Mouse (Mus musculus) embryonic facial prominence, embryonic 14.5 days (tissue): ENCODE measurements at regions not wholly inside any gene's neighbourhood (a gene's known extent, or its start where the extent isn't known, plus 50 kb on each side); places are given as distances from the start of the nearest gene placed in this dataset.

Source experiments
- ATAC-seq: fragments of 200-750 bp; cut with Nextera tagmentation; 2 replicates; pipeline ENCODE4 v1.8.0; 2017; ENCODE audit warnings: low read depth, moderate number of reproducible peaks, moderate TSS enrichment
- DNase-seq: peaks from one replicate; pipeline ENCODE4 v3.0.0-alpha.2; 2015; ENCODE audit warnings: low spot score
- H3K27ac ChIP-seq: fragments of 300-500 bp; sonication (generic); replicated peaks from 2 replicates; pipeline ENCODE4 v1.5.1; 2014; ENCODE audit warnings: low read depth, mild to moderate bottlenecking, low read length, moderate library complexity
- H3K27me3 ChIP-seq: fragments of 300-500 bp; sonication (generic); replicated peaks from 2 replicates; pipeline ENCODE4 v1.6.1; 2014; ENCODE audit warnings: low read length; ENCODE audit not compliant: control insufficient read depth, insufficient read depth
- H3K36me3 ChIP-seq: fragments of 300-500 bp; sonication (generic); 2 replicates; pipeline ENCODE4 v1.6.1; 2014; ENCODE audit warnings: low read length, mixed read lengths; ENCODE audit not compliant: control insufficient read depth, insufficient read depth
- H3K4me1 ChIP-seq: fragments of 300-500 bp; sonication (generic); 2 replicates; pipeline ENCODE4 v1.6.1; 2014; ENCODE audit warnings: antibody characterized with exemption, low read length; ENCODE audit not compliant: control insufficient read depth, insufficient read depth
- H3K4me2 ChIP-seq: fragments of 300-500 bp; sonication (generic); 2 replicates; pipeline ENCODE4 v1.6.1; 2014; ENCODE audit warnings: low read depth, mild to moderate bottlenecking, low read length, moderate library complexity, mixed read lengths
- H3K4me3 ChIP-seq: fragments of 300-500 bp; sonication (generic); 2 replicates; pipeline ENCODE4 v1.5.1; 2014; ENCODE audit warnings: low read depth, mild to moderate bottlenecking, low read length
- H3K9ac ChIP-seq: fragments of 300-500 bp; sonication (generic); 2 replicates; pipeline ENCODE4 v1.6.1; 2014; ENCODE audit warnings: low read depth, mild to moderate bottlenecking, low read length, moderate library complexity, mixed read lengths
- H3K9me3 ChIP-seq: fragments of 300-500 bp; sonication (generic); 2 replicates; pipeline ENCODE4 v1.6.1; 2016; ENCODE audit warnings: low read length; ENCODE audit not compliant: control insufficient read depth
- WGBS: fragments of 180-500 bp; shearing (Covaris S2); extraction: QIAGEN DNeasy Blood & Tissue Kit; methylation state at CpG from one replicate; pipeline ENCODE4 v1.1.7; 2014; 5-methylcytosine and 5-hydroxymethylcytosine counted together

- H3K27ac ChIP-seq = peak overlapping the region; percentile 84
Measured at GRCm38 (mm10) chr6:127337398-127337871, 109.2 kb upstream of the Parp11 start.

GRCm38 (mm10) chr6:127338412-127338811 is 108.2 kb upstream of the Parp11 start:
- H3K9me3 ChIP-seq = no peaks in the 10 kb centered on the region
- H3K27me3 ChIP-seq = no peaks in the 10 kb centered on the region
- DNase-seq = peak; percentile 78
- H3K9ac ChIP-seq = no peak overlapping the region
- 10% methylated on average over 6 of the region's 6 CpGs for WGBS
- H3K4me3 ChIP-seq = no peak overlapping the region
- H3K27ac ChIP-seq = no peak overlapping the region
- no peak for ATAC-seq
- H3K36me3 ChIP-seq = no peaks in the 10 kb centered on the region
- H3K4me2 ChIP-seq = no peak overlapping the region
- H3K4me1 ChIP-seq = peaks cover 36% of the 10 kb centered on the region

More at GRCm38 (mm10) chr6:127337398-127337871, 109.2 kb upstream of the Parp11 start:
- Histone ChIP-seq H3K27me3 (no peaks in the 10 kb centered on the region), H3K4me1 (peaks cover 36% of the 10 kb centered on the region), H3K9me3 (no peaks in the 10 kb centered on the region), H3K9ac (peak overlapping the region; percentile 28; the same call in 1 of the 2 replicates), H3K4me2 (peak overlapping the region; percentile 30), H3K36me3 (no peaks in the 10 kb centered on the region), H3K4me3 (no peak overlapping the region)
- DNase-seq (peak; percentile 62), ATAC-seq (no peak)
- WGBS = 12% methylated on average over 15 of the region's 15 CpGs

- H3K9ac ChIP-seq = no peak overlapping the region
- no peak for ATAC-seq
- H3K4me1 ChIP-seq = peaks cover 25% of the 10 kb centered on the region
- H3K27me3 ChIP-seq = no peaks in the 10 kb centered on the region
- DNase-seq = no peak
- H3K27ac ChIP-seq = no peak overlapping the region
- 95% methylated on average over 3 of the region's 3 CpGs for WGBS
- no peak overlapping the region for H3K4me3 ChIP-seq
- H3K9me3 ChIP-seq = no peaks in the 10 kb centered on the region
- H3K36me3 ChIP-seq = no peaks in the 10 kb centered on the region
- H3K4me2 ChIP-seq = no peak overlapping the region
Measured at GRCm38 (mm10) chr6:127341604-127342003, 105.0 kb upstream of the Parp11 start.

GRCm38 (mm10) chr6:127348770-127349409 is 97.8 kb upstream of the Parp11 start:
- Histone ChIP-seq H3K4me1 (peaks cover 7% of the 10 kb centered on the region; the same call in 1 of the 2 replicates), H3K4me2 (no peak overlapping the region), H3K27me3 (no peaks in the 10 kb centered on the region), H3K9ac (no peak overlapping the region), H3K9me3 (no peaks in the 10 kb centered on the region), H3K36me3 (no peaks in the 10 kb centered on the region), H3K27ac (no peak overlapping the region), H3K4me3 (no peak overlapping the region)
- ATAC-seq = no peak
- no peak for DNase-seq
- 68% methylated on average over 9 of the region's 9 CpGs for WGBS

- H3K4me2 ChIP-seq = no peak overlapping the region
- no peak overlapping the region for H3K9ac ChIP-seq
- H3K36me3 ChIP-seq = no peaks in the 10 kb centered on the region
- ATAC-seq (peak; percentile 70; the same call in 1 of the 2 replicates), DNase-seq (peak; percentile 57)
- 26% methylated on average over 12 of the region's 12 CpGs for WGBS
- no peaks in the 10 kb centered on the region for H3K9me3 ChIP-seq
- peaks cover 7% of the 10 kb centered on the region; the same call in 1 of the 2 replicates for H3K4me1 ChIP-seq
- no peak overlapping the region for H3K4me3 ChIP-seq
- no peaks in the 10 kb centered on the region for H3K27me3 ChIP-seq
- no peak overlapping the region for H3K27ac ChIP-seq
Measured at GRCm38 (mm10) chr6:127349479-127350110, 97.0 kb upstream of the Parp11 start.

GRCm38 (mm10) chr6:127351691-127352090 is 94.9 kb upstream of the Parp11 start:
- peaks cover 7% of the 10 kb centered on the region; the same call in 1 of the 2 replicates for H3K4me1 ChIP-seq
- DNase-seq (no peak), ATAC-seq (no peak)
- H3K27ac ChIP-seq = no peak overlapping the region
- H3K9ac ChIP-seq = no peak overlapping the region
- no peak overlapping the region for H3K4me2 ChIP-seq
- no peak overlapping the region for H3K4me3 ChIP-seq
- WGBS = 89% methylated on average over 5 of the region's 5 CpGs
- H3K36me3 ChIP-seq = no peaks in the 10 kb centered on the region
- no peaks in the 10 kb centered on the region for H3K27me3 ChIP-seq
- H3K9me3 ChIP-seq = no peaks in the 10 kb centered on the region

GRCm38 (mm10) chr6:127355112-127355511 is 91.5 kb upstream of the Parp11 start:
- Histone ChIP-seq H3K9ac (no peak overlapping the region), H3K9me3 (no peaks in the 10 kb centered on the region), H3K4me1 (no peaks in the 10 kb centered on the region), H3K4me3 (no peak overlapping the region), H3K36me3 (no peaks in the 10 kb centered on the region), H3K27ac (no peak overlapping the region), H3K4me2 (no peak overlapping the region), H3K27me3 (no peaks in the 10 kb centered on the region)
- DNase-seq (no peak), ATAC-seq (no peak)
- 68% methylated on average over 6 of the region's 6 CpGs for WGBS

GRCm38 (mm10) chr6:127356442-127356841 is 90.2 kb upstream of the Parp11 start:
- no peaks in the 10 kb centered on the region for H3K4me1 ChIP-seq
- no peak overlapping the region for H3K4me2 ChIP-seq
- ATAC-seq (0 out of 2 replicates have a peak, but pooled peaks have one; percentile 13), DNase-seq (peak; percentile 46)
- H3K27ac ChIP-seq = no peak overlapping the region
- H3K27me3 ChIP-seq = no peaks in the 10 kb centered on the region
- 64% methylated on average over 8 of the region's 8 CpGs for WGBS
- no peaks in the 10 kb centered on the region for H3K9me3 ChIP-seq
- no peaks in the 10 kb centered on the region for H3K36me3 ChIP-seq
- H3K9ac ChIP-seq = no peak overlapping the region
- no peak overlapping the region for H3K4me3 ChIP-seq
